Mouse (Mus musculus) MEL-GATA-1-ER (cell line): Measurements from ENCODE around the gene Gm2115.

Source experiments
- DNase-seq: peaks from one replicate; pipeline ENCODE4 v3.0.0-alpha.2; 2012; ENCODE audit warnings: low read depth; ENCODE audit errors: extremely low read depth

The Gm2115 gene

GRCm38 (mm10) chr7:84586360-84587100 is 57.8 kb downstream of the Gm2115 start:
- DNase-seq, result no peak

- DNase-seq, result no peak
Measured at GRCm38 (mm10) chr7:84587101-84587783, 58.5 kb downstream of the Gm2115 start.

- DNase-seq, result no peak
Measured at GRCm38 (mm10) chr7:84590622-84591021, 61.9 kb downstream of the Gm2115 start.

GRCm38 (mm10) chr7:84591347-84591746 is 62.6 kb downstream of the Gm2115 start:
- DNase-seq, result no peak

GRCm38 (mm10) chr7:84594087-84594916 is 65.5 kb downstream of the Gm2115 start:
- DNase-seq, result peak; percentile 47

- no peak for DNase-seq
Measured at GRCm38 (mm10) chr7:84594917-84595303, 66.2 kb downstream of the Gm2115 start.

GRCm38 (mm10) chr7:84596002-84596401 is 67.2 kb downstream of the Gm2115 start:
- DNase-seq, result no peak

- no peak for DNase-seq
Measured at GRCm38 (mm10) chr7:84596633-84597032, 67.9 kb downstream of the Gm2115 start.

GRCm38 (mm10) chr7:84600631-84601030 is 71.9 kb downstream of the Gm2115 start:
- no peak for DNase-seq

GRCm38 (mm10) chr7:84601331-84601730 is 72.6 kb downstream of the Gm2115 start:
- DNase-seq, result no peak

GRCm38 (mm10) chr7:84604501-84604900 is 75.7 kb downstream of the Gm2115 start:
- no peak for DNase-seq

GRCm38 (mm10) chr7:84605033-84605687 is 76.4 kb downstream of the Gm2115 start:
- no peak for DNase-seq

GRCm38 (mm10) chr7:84605704-84606292 is 77.0 kb downstream of the Gm2115 start:
- DNase-seq, result no peak

GRCm38 (mm10) chr7:84606293-84606749 is 77.6 kb downstream of the Gm2115 start, which contains the start of gene Fah:
Gene Fah, minus strand, starts transcription at chr7:84606722.
- no peak for DNase-seq

GRCm38 (mm10) chr7:84611609-84612008 is 82.9 kb downstream of the Gm2115 start:
- DNase-seq, result peak; percentile 22

GRCm38 (mm10) chr7:84612445-84612844 is 83.7 kb downstream of the Gm2115 start:
- DNase-seq, result no peak

- DNase-seq, result no peak
Measured at GRCm38 (mm10) chr7:84618951-84619350, 90.2 kb downstream of the Gm2115 start.

- DNase-seq, result no peak
Measured at GRCm38 (mm10) chr7:84620956-84621355, 92.2 kb downstream of the Gm2115 start.

- no peak for DNase-seq
Measured at GRCm38 (mm10) chr7:84623718-84624117, 95.0 kb downstream of the Gm2115 start.

GRCm38 (mm10) chr7:84631878-84632277 is 103.1 kb downstream of the Gm2115 start:
- DNase-seq, result no peak
